Mouse (Mus musculus) mesoderm, embryonic 11.5 days (tissue): Measurements from ENCODE around the gene Eda.

Experiments
- DNase-seq: peaks from one replicate; pipeline ENCODE4 v3.0.0-alpha.2; 2012; ENCODE audit warnings: low read depth, low spot score

Gene Eda

GRCm38 (mm10) chrX:99975250-99975984, at the start of gene Eda:
Gene Eda, plus strand, starts transcription at chrX:99975606.
- peak; percentile 88 for DNase-seq

- no peak for DNase-seq
Measured at GRCm38 (mm10) chrX:99961002-99961401, 14.4 kb upstream of the Eda start.

GRCm38 (mm10) chrX:99970111-99970510, 5.3 kb upstream of the Eda start:
- DNase-seq: no peak

- DNase-seq: peak; percentile 26
Measured at GRCm38 (mm10) chrX:99974381-99974780, 1.0 kb upstream of the Eda start.

GRCm38 (mm10) chrX:99974803-99975202, 603 bp upstream of the Eda start:
- DNase-seq: no peak

GRCm38 (mm10) chrX:99975985-99976924, 849 bp downstream of the Eda start:
- peak; percentile 9 for DNase-seq

GRCm38 (mm10) chrX:99978354-99978753, 2.9 kb downstream of the Eda start:
- DNase-seq: no peak

GRCm38 (mm10) chrX:99993434-99993833, 18.0 kb downstream of the Eda start:
- DNase-seq: no peak

GRCm38 (mm10) chrX:99999342-99999741, 23.9 kb downstream of the Eda start:
- no peak for DNase-seq

- no peak for DNase-seq
Measured at GRCm38 (mm10) chrX:100118362-100118761, 143.0 kb downstream of the Eda start.

GRCm38 (mm10) chrX:100195286-100195685, 219.9 kb downstream of the Eda start:
- DNase-seq: peak; percentile 14

- DNase-seq: no peak
Measured at GRCm38 (mm10) chrX:100313652-100314051, 338.2 kb downstream of the Eda start.

GRCm38 (mm10) chrX:100314172-100314902, 338.9 kb downstream of the Eda start:
- DNase-seq: no peak

GRCm38 (mm10) chrX:100340687-100341086, 365.3 kb downstream of the Eda start:
- DNase-seq: no peak

- no peak for DNase-seq
Measured at GRCm38 (mm10) chrX:100344433-100344832, 369.0 kb downstream of the Eda start.

GRCm38 (mm10) chrX:100356974-100357373, 381.6 kb downstream of the Eda start:
- no peak for DNase-seq

- no peak for DNase-seq
Measured at GRCm38 (mm10) chrX:100389887-100390286, 414.5 kb downstream of the Eda start.

GRCm38 (mm10) chrX:100392304-100392703, 416.9 kb downstream of the Eda start:
- peak; percentile 44 for DNase-seq

GRCm38 (mm10) chrX:100394223-100394861, 418.9 kb downstream of the Eda start:
- DNase-seq: peak; percentile 2

GRCm38 (mm10) chrX:100395026-100395425, 419.6 kb downstream of the Eda start:
- DNase-seq: no peak

- DNase-seq: no peak
Measured at GRCm38 (mm10) chrX:100400900-100401299, 425.5 kb downstream of the Eda start.
